Mouse (Mus musculus) G1E (cell line): Measurements from ENCODE around the gene Carmil1. TPM values are rescaled to one million over a fixed set of nuclear protein-coding genes. Genes with fewer than 3 reads are reported as not detected.

Experiments used
- ATAC-seq: 2 replicates; pipeline ENCODE4 v1.8.0; 2016; ENCODE audit warnings: mild to moderate bottlenecking; ENCODE audit not compliant: insufficient number of reproducible peaks, poor library complexity, low FRiP score, severe bottlenecking; ENCODE audit errors: extremely low read depth
- DNase-seq: peaks from one replicate; pipeline ENCODE4 v3.0.0; 2012; ENCODE audit warnings: low spot score
- H3K27me3 ChIP-seq: 2 replicates; pipeline ENCODE4 v1.6.1; 2012; ENCODE audit warnings: mild to moderate bottlenecking, low read length, inconsistent platforms; ENCODE audit not compliant: insufficient read depth
- H3K36me3 ChIP-seq: replicated peaks from 2 replicates; pipeline ENCODE3; 2012; ENCODE audit warnings: mild to moderate bottlenecking, inconsistent platforms
- H3K4me1 ChIP-seq: 2 replicates; pipeline ENCODE4 v1.6.1; 2012; ENCODE audit warnings: low read depth, low read length, inconsistent platforms, mixed read lengths; ENCODE audit not compliant: insufficient read depth
- H3K4me3 ChIP-seq: 2 replicates; pipeline ENCODE4 v1.5.1; 2012; ENCODE audit warnings: low read depth, mild to moderate bottlenecking, inconsistent platforms, low read length, moderate library complexity, mixed read lengths
- H3K9me3 ChIP-seq: replicated peaks from 2 replicates; pipeline ENCODE4 v1.6.1; 2012; ENCODE audit warnings: inconsistent platforms
- CTCF ChIP-seq: IDR thresholded peaks from 2 replicates; pipeline ENCODE4 v1.5.1; 2012; ENCODE audit warnings: low read depth, low read length, inconsistent platforms, mixed read lengths
- GATA1 ChIP-seq: IDR thresholded peaks from 2 replicates; pipeline ENCODE4 v1.6.1; 2012; ENCODE audit warnings: borderline replicate concordance, low read length, inconsistent platforms, mixed read lengths
- GATA2 ChIP-seq: IDR thresholded peaks from 2 replicates; pipeline ENCODE4 v1.6.1; 2012; ENCODE audit warnings: low read depth, low read length, inconsistent platforms, borderline replicate concordance
- POLR2AphosphoS5 ChIP-seq: IDR thresholded peaks from 2 replicates; pipeline ENCODE4 v1.6.1; 2012; ENCODE audit warnings: low read depth, low read length, inconsistent platforms; ENCODE audit not compliant: insufficient replicate concordance
- TAL1 ChIP-seq: conservative IDR thresholded peaks from 2 replicates; pipeline ENCODE4 v1.6.1; 2012; ENCODE audit warnings: low read depth, low read length, inconsistent platforms, mixed read lengths
- polyA plus RNA-seq: library from polyadenylated mRNA; stranded (reverse); fragments of >175 nt; gene quantifications from 2 replicates; pipeline ENCODE4 v1.2.3, GENCODE M21; 2012
- total RNA-seq, 2 experiments: library from RNA; stranded (forward) in 1 of 2; stranded (reverse) in 1 of 2; fragments of 200-1000 nt in 1 of 2; fragments of >200 nt in 1 of 2; fragmentation: Nextera tagmentation in 1 of 2; gene quantifications; 2 replicates each; pipeline ENCODE4 v1.2.3; 2014 to 2017

Gene Carmil1
- total and polyA plus RNA-seq, 3 experiments = 0.10 to 1.9 (median 0.55) TPM

DNA sequence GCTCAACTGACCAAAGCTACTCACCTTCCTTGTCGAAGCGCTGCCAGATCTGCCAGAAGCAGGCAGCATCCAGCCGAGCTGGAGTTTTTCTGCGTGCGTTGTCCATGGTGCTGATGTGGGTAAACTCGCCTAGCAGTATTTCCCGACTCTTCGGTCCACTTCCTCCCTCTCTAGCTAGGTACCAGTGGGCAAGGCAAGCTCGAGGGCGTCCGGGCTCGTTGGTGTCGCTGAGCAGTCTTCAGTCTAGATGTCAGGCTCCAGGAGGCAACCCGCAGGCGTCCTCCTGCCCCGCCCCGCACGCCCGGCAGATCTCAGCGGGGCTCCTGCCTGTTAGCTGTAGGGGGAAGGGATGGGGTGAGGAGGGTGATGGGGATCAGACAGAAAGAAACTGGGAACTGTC lies 289.7 kb downstream of the Carmil1 start, which contains the start of gene Scgn:
TSS of gene Scgn (minus strand) at position 287 of the 400 bp plus-strand sequence.
- TF ChIP-seq CTCF = no peak
- no peak for TF ChIP-seq TAL1
- TF ChIP-seq GATA1 = no peak
- no peak for TF ChIP-seq GATA2
- Histone ChIP-seq H3K4me3 (no peak within 1 kb of the TSS), H3K27me3 (no peaks in the 10 kb centered on the region; the same call in 1 of the 2 replicates), H3K9me3 (no peaks in the 10 kb centered on the region), H3K4me1 (no peaks in the 10 kb centered on the region), H3K36me3 (no peaks in the 10 kb centered on the region)
- ATAC-seq (no peak), DNase-seq (no peak)

DNA sequence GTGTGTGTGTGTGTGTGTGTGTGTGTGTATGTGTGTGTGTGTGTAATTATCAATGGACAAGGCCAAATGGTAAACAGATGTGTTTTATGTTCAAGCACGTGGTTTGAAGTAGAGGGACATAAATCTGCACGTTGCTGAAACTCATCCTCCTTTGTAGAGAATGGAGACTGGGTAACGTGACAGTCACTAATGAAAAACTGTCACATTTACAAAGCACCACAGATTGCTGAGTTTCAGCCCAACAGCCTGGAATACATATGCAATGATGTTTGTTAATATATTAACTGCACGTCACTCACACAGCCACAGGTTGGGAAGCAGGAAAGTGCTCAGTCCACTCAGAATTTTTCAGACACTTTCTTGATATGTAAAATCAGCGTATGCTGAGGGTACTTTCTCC lies 290.1 kb downstream of the Carmil1 start:
- Histone ChIP-seq H3K27me3 (no peaks in the 10 kb centered on the region; the same call in 1 of the 2 replicates), H3K9me3 (no peaks in the 10 kb centered on the region), H3K36me3 (no peaks in the 10 kb centered on the region), H3K4me1 (no peaks in the 10 kb centered on the region), H3K4me3 (no peak overlapping the region)
- no peak for TF ChIP-seq TAL1
- no peak for TF ChIP-seq GATA1
- no peak for TF ChIP-seq CTCF
- TF ChIP-seq POLR2AphosphoS5 = no peak
- TF ChIP-seq GATA2 = no peak
- no peak for ATAC-seq
- DNase-seq = no peak

DNA sequence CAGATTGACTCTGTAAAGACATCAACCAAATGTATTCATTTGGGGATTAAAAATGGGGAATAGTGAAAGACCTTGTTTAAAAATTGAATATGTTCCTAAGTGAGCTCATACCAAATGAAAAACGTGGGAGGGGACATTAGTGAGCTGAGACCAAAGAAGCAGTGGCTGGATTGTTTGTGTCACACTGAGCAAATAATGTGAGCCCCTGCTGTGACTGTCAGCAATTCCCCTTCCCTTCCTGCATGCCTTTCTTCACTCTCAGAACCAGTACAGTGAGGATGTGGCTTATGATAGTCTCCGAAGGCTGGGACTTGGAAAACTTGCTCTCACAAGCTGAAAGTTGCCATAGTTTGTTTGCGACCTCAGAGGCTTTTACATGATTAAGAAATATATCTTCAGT lies 295.5 kb downstream of the Carmil1 start:
- ATAC-seq (no peak), DNase-seq (no peak)
- Histone ChIP-seq H3K4me1 (no peaks in the 10 kb centered on the region), H3K36me3 (no peaks in the 10 kb centered on the region), H3K27me3 (no peaks in the 10 kb centered on the region), H3K4me3 (no peak overlapping the region), H3K9me3 (no peaks in the 10 kb centered on the region)
- TF ChIP-seq GATA1 (no peak), GATA2 (no peak)

DNA sequence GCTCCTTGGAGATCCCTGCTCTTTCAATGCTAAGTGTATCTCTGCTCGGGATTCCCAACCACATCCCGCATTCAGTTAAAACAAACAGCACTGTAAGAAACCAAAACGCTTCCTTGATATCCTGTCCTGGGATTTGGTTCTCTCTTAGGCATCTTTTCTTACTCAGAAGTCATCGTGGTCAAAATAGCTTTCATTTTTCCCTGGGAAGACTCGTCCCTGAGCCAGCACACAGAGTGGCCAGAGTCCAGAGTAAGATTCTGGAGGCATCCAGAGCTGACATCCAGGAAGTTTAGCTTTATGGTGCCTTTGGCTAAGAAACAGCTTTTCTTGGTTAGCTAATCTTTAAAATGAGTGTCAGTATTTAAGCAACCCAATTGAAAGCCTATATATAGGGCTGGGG lies 308.3 kb downstream of the Carmil1 start:
- no peaks in the 10 kb centered on the region for H3K27me3 ChIP-seq
- no peak for TF ChIP-seq TAL1
- no peak for TF ChIP-seq CTCF
- TF ChIP-seq GATA1 = no peak
- TF ChIP-seq POLR2AphosphoS5 = no peak
- TF ChIP-seq GATA2 = no peak
- ATAC-seq (no peak), DNase-seq (no peak)
- H3K36me3 ChIP-seq = no peaks in the 10 kb centered on the region
- H3K4me1 ChIP-seq = no peaks in the 10 kb centered on the region
- no peak overlapping the region for H3K4me3 ChIP-seq
- H3K9me3 ChIP-seq = no peaks in the 10 kb centered on the region

DNA sequence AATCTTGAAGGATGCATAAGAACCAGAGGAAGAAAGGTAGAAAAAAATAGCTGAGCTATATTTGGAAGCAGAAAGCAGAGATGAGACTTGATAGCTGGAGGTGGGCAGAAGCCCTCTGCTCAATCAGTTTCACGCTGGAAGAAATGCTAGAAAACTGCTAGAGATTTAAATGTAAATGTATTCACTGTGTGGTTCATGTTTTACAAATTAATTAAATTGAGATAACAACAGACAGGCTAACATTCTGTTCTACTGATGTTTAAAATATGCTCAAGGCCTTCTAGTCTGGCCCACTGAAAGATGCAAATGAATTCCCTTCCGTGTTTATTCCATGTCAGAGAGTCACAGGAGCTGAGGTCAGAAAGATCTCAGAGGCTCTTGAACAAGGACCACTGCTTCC lies 308.7 kb downstream of the Carmil1 start:
- no peak for ATAC-seq
- Histone ChIP-seq H3K27me3 (no peaks in the 10 kb centered on the region), H3K36me3 (no peaks in the 10 kb centered on the region), H3K4me1 (no peaks in the 10 kb centered on the region), H3K4me3 (no peak overlapping the region), H3K9me3 (no peaks in the 10 kb centered on the region)
- no peak for DNase-seq
- TF ChIP-seq POLR2AphosphoS5 (no peak), CTCF (no peak), TAL1 (no peak), GATA2 (no peak), GATA1 (no peak)

DNA sequence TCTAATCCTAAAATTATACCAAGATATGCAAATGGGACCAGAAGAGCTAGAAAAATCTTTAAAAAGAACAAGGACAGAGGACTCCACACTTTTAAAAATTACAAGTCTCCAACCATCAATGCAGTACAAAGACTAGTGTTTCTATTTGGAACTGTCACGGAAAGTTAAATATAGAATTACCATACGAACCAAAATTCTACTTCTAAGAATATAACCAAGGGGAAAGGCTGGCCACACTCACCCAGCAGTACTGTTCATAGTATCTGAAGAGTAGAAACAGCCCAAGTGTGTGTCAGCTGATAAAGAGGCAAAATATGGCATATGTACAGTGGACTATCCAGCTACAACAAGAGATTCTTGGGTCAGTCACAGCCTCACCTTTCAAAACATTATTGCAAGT lies 315.7 kb downstream of the Carmil1 start:
- no peaks in the 10 kb centered on the region for H3K4me1 ChIP-seq
- H3K36me3 ChIP-seq = no peaks in the 10 kb centered on the region
- ATAC-seq (no peak), DNase-seq (no peak)
- H3K27me3 ChIP-seq = no peaks in the 10 kb centered on the region
- H3K4me3 ChIP-seq = no peak overlapping the region
- no peaks in the 10 kb centered on the region for H3K9me3 ChIP-seq
- TF ChIP-seq CTCF (no peak), GATA2 (no peak), TAL1 (no peak), GATA1 (no peak), POLR2AphosphoS5 (no peak)

Other genes with a start within 250 kb of the Carmil1 start
- 0.23 and 0.58 TPM in 2 replicates for gene Cmah, start 46.6 kb upstream of the Carmil1 start, total RNA-seq (2014; fragmentation: Nextera tagmentation)
- 0.12 and 0.16 TPM in 2 replicates for gene Cmah, start 46.6 kb upstream of the Carmil1 start, total RNA-seq (2017)
- gene Cmah, start 46.6 kb upstream of the Carmil1 start, polyA plus RNA-seq = not detected in 2 replicates